Mouse (Mus musculus): ENCODE results near the gene Psmc3. TPM values are rescaled to one million over a fixed set of nuclear protein-coding genes. Genes with fewer than 3 reads are reported as not detected.

The Psmc3 gene
- total RNA-seq (2021) (100 to 1,000 TPM; 216 to 252 TPM), polyA plus RNA-seq (2012; rRNA removed) (112 and 141 TPM in 2 replicates)
- long read RNA-seq, transcript Psmc3-202 (12 exons, 1,636 nt), result major isoform, 248 of 345 reads
- long read RNA-seq, partial matches to known transcripts, result 87 of 345 reads
- long read RNA-seq, other reads (novel, unspliced or antisense), result 10 of 345 reads

GRCm38 (mm10) chr2:91053934-91054382 is at the start of gene Psmc3:
Psmc3 (plus strand) TSS chr2:91054009.
- Histone ChIP-seq H3K27ac (peak within 1 kb of the TSS; percentile 93), H3K27me3 (ENCODE audit: control insufficient read depth, insufficient read depth, low read length) (no peaks in the 10 kb centered on the region), H3K4me1 (ENCODE audit: control insufficient read depth, insufficient read depth, low read length) (peaks cover 5% of the 10 kb centered on the region), H3K36me3 (ENCODE audit: control insufficient read depth, insufficient read depth, low read length) (no peaks in the 10 kb centered on the region; the same call in 1 of the 2 replicates), H3K4me3 (peak within 1 kb of the TSS; percentile 85), H3K9ac (ENCODE audit: low read depth, low read length) (peak within 1 kb of the TSS; percentile 81), H3K79me2 (replicated peaks; ENCODE audit: control insufficient read depth, insufficient read depth, low read length) (no peaks in the 10 kb centered on the region)
- under 1% methylated on average over 40 of the region's 40 CpGs for WGBS
- 0 out of 2 replicates have a peak, but pooled peaks have one; percentile 3 for TF ChIP-seq CTCF (IDR thresholded peaks at IDR 0.05)
- TF ChIP-seq EP300 (IDR thresholded peaks at IDR 0.05; ENCODE audit: insufficient read depth, low read depth, low read length), result peak; percentile 46; the same call in 1 of the 2 replicates
- TF ChIP-seq POLR2A (IDR thresholded peaks at IDR 0.05; ENCODE audit: insufficient read depth, low read depth, low read length), result peak; percentile 87
- intact Hi-C loops (cut with DNase I), result loop anchor here (1.0 to 5.0 kb wide), 4 partner anchors 16 to 137 kb away; partner anchors contain the start of genes Celf1 and Slc39a13
- DNase-seq, result peak; percentile 98

- TF ChIP-seq CTCF (IDR thresholded peaks at IDR 0.05), result no peak
- no peak for TF ChIP-seq EP300 (IDR thresholded peaks at IDR 0.05; ENCODE audit: insufficient read depth, low read depth, low read length)
- no peak for TF ChIP-seq POLR2A (IDR thresholded peaks at IDR 0.05; ENCODE audit: insufficient read depth, low read depth, low read length)
- no peaks in the 10 kb centered on the region for H3K27me3 ChIP-seq (ENCODE audit: control insufficient read depth, insufficient read depth, low read length)
- H3K9ac ChIP-seq (ENCODE audit: low read depth, low read length), result no peak overlapping the region
- H3K4me3 ChIP-seq, result no peak overlapping the region
- no peak for DNase-seq
- intact Hi-C loops (cut with DNase I), result no loop called here
- no peaks in the 10 kb centered on the region; the same call in none of the 2 replicates for H3K36me3 ChIP-seq (ENCODE audit: control insufficient read depth, insufficient read depth, low read length)
- no peak overlapping the region for H3K27ac ChIP-seq
- no peaks in the 10 kb centered on the region for H3K79me2 ChIP-seq (replicated peaks; ENCODE audit: control insufficient read depth, insufficient read depth, low read length)
- H3K4me1 ChIP-seq (ENCODE audit: control insufficient read depth, insufficient read depth, low read length), result no peaks in the 10 kb centered on the region
- 98% methylated on average over 8 of the region's 8 CpGs for WGBS
Measured at GRCm38 (mm10) chr2:91008536-91008935, 45.3 kb upstream of the Psmc3 start.

- Histone ChIP-seq H3K4me3 (no peak overlapping the region), H3K36me3 (ENCODE audit: control insufficient read depth, insufficient read depth, low read length) (peaks cover 13% of the 10 kb centered on the region), H3K27ac (no peak overlapping the region), H3K79me2 (replicated peaks; ENCODE audit: control insufficient read depth, insufficient read depth, low read length) (no peaks in the 10 kb centered on the region), H3K9ac (ENCODE audit: low read depth, low read length) (no peak overlapping the region), H3K27me3 (ENCODE audit: control insufficient read depth, insufficient read depth, low read length) (no peaks in the 10 kb centered on the region), H3K4me1 (ENCODE audit: control insufficient read depth, insufficient read depth, low read length) (no peaks in the 10 kb centered on the region; the same call in 1 of the 2 replicates)
- DNase-seq, result no peak
- intact Hi-C loops (cut with DNase I), result no loop called here
- no peak for TF ChIP-seq EP300 (IDR thresholded peaks at IDR 0.05; ENCODE audit: insufficient read depth, low read depth, low read length)
- TF ChIP-seq CTCF (IDR thresholded peaks at IDR 0.05), result no peak
- TF ChIP-seq POLR2A (IDR thresholded peaks at IDR 0.05; ENCODE audit: insufficient read depth, low read depth, low read length), result no peak
- 93% methylated on average over 2 of the region's 2 CpGs for WGBS
Measured at GRCm38 (mm10) chr2:91013881-91014280, 39.9 kb upstream of the Psmc3 start.

- no peaks in the 10 kb centered on the region for H3K27me3 ChIP-seq (ENCODE audit: control insufficient read depth, insufficient read depth, low read length)
- no peak for DNase-seq
- WGBS, result 77% methylated on average over 4 of the region's 4 CpGs
- H3K9ac ChIP-seq (ENCODE audit: low read depth, low read length), result no peak overlapping the region
- no peaks in the 10 kb centered on the region for H3K79me2 ChIP-seq (replicated peaks; ENCODE audit: control insufficient read depth, insufficient read depth, low read length)
- no peak overlapping the region for H3K4me3 ChIP-seq
- TF ChIP-seq POLR2A (IDR thresholded peaks at IDR 0.05; ENCODE audit: insufficient read depth, low read depth, low read length) (no peak), CTCF (IDR thresholded peaks at IDR 0.05) (no peak), EP300 (IDR thresholded peaks at IDR 0.05; ENCODE audit: insufficient read depth, low read depth, low read length) (no peak)
- no peaks in the 10 kb centered on the region; the same call in 1 of the 2 replicates for H3K4me1 ChIP-seq (ENCODE audit: control insufficient read depth, insufficient read depth, low read length)
- intact Hi-C loops (cut with DNase I), result loop anchor here (5.0 kb wide), 1 partner anchor 37 kb away; the partner anchor contains the start of gene Psmc3
- peak overlapping the region; percentile 42 for H3K27ac ChIP-seq
- peaks cover 17% of the 10 kb centered on the region for H3K36me3 ChIP-seq (ENCODE audit: control insufficient read depth, insufficient read depth, low read length)
Measured at GRCm38 (mm10) chr2:91015386-91015785, 38.4 kb upstream of the Psmc3 start.

- WGBS, result 51% methylated on average over 8 of the region's 8 CpGs
- H3K4me3 ChIP-seq, result no peak overlapping the region
- peak; percentile 50 to 53 for DNase-seq
- H3K27ac ChIP-seq, result no peak overlapping the region; the same call in 1 of the 2 replicates
- H3K9ac ChIP-seq (ENCODE audit: low read depth, low read length), result no peak overlapping the region
- no peaks in the 10 kb centered on the region for H3K27me3 ChIP-seq (ENCODE audit: control insufficient read depth, insufficient read depth, low read length)
- peaks cover 2% of the 10 kb centered on the region for H3K4me1 ChIP-seq (ENCODE audit: control insufficient read depth, insufficient read depth, low read length)
- intact Hi-C loops (cut with DNase I), result loop anchor here (5.0 kb wide), 1 partner anchor 34 kb away; the partner anchor contains the start of gene Psmc3
- peaks cover 17% of the 10 kb centered on the region for H3K36me3 ChIP-seq (ENCODE audit: control insufficient read depth, insufficient read depth, low read length)
- no peaks in the 10 kb centered on the region for H3K79me2 ChIP-seq (replicated peaks; ENCODE audit: control insufficient read depth, insufficient read depth, low read length)
- TF ChIP-seq EP300 (IDR thresholded peaks at IDR 0.05; ENCODE audit: insufficient read depth, low read depth, low read length) (peak; percentile 73; the same call in 1 of the 2 replicates), CTCF (IDR thresholded peaks at IDR 0.05) (peak; percentile 80), POLR2A (IDR thresholded peaks at IDR 0.05; ENCODE audit: insufficient read depth, low read depth, low read length) (no peak)
Measured at GRCm38 (mm10) chr2:91018061-91018788, 35.6 kb upstream of the Psmc3 start.
